Mouse (Mus musculus) limb, embryonic 10.5 days (tissue): ENCODE measurements around the gene Rpl29. TPM values are rescaled to one million over a fixed set of nuclear protein-coding genes. Genes with fewer than 3 reads are reported as not detected.

Experiments
- DNase-seq: peaks from one replicate; pipeline ENCODE4 v3.0.0-alpha.2; 2017; ENCODE audit warnings: low spot score
- H3K27ac ChIP-seq: fragments of 300-500 bp; sonication (generic); 2 replicates; pipeline ENCODE4 v1.5.1; 2016; ENCODE audit warnings: mild to moderate bottlenecking
- H3K27me3 ChIP-seq: fragments of 300-500 bp; sonication (generic); 2 replicates; pipeline ENCODE4 v1.6.1; 2016; ENCODE audit warnings: low read depth, mild to moderate bottlenecking; ENCODE audit not compliant: poor library complexity, severe bottlenecking
- H3K36me3 ChIP-seq: fragments of 300-500 bp; sonication (generic); 2 replicates; pipeline ENCODE4 v1.6.1; 2016; ENCODE audit warnings: mild to moderate bottlenecking, moderate library complexity
- H3K4me1 ChIP-seq: fragments of 300-500 bp; sonication (generic); 2 replicates; pipeline ENCODE4 v1.6.1; 2016
- H3K4me3 ChIP-seq: fragments of 300-500 bp; sonication (generic); 2 replicates; pipeline ENCODE4 v1.5.1; 2016; ENCODE audit warnings: mild to moderate bottlenecking, moderate library complexity
- H3K9me3 ChIP-seq: fragments of 300-500 bp; sonication (generic); replicated peaks from 2 replicates; pipeline ENCODE4 v1.6.1; 2016; ENCODE audit warnings: mild to moderate bottlenecking
- WGBS: fragments of 180-500 bp; shearing (Covaris S2); methylation state at CpG from one replicate; pipeline ENCODE4 v1.1.7; 2016; 5-methylcytosine and 5-hydroxymethylcytosine counted together
- polyA plus RNA-seq: library from polyadenylated mRNA; unstranded; fragments of >200 nt; fragmentation: Nextera tagmentation; extraction: Ambion mirVana; gene quantifications from 2 replicates; pipeline ENCODE4 v1.2.1, GENCODE M21; 2016

Rpl29 gene
- polyA plus RNA-seq, 1 experiment from 2014 or later = 1,033 TPM

- 56% methylated on average over 8 of the region's 8 CpGs for WGBS
- H3K9me3 ChIP-seq = no peaks in the 10 kb centered on the region
- peak overlapping the region; percentile 66 for H3K27ac ChIP-seq
- no peaks in the 10 kb centered on the region for H3K36me3 ChIP-seq
- H3K4me3 ChIP-seq = no peak overlapping the region
- no peaks in the 10 kb centered on the region for H3K27me3 ChIP-seq
- no peak for DNase-seq
- H3K4me1 ChIP-seq = peaks cover 67% of the 10 kb centered on the region
These were observed 22.7 kb upstream of the Rpl29 start for GRCm38 (mm10) chr9:106406443-106407078.

DNA sequence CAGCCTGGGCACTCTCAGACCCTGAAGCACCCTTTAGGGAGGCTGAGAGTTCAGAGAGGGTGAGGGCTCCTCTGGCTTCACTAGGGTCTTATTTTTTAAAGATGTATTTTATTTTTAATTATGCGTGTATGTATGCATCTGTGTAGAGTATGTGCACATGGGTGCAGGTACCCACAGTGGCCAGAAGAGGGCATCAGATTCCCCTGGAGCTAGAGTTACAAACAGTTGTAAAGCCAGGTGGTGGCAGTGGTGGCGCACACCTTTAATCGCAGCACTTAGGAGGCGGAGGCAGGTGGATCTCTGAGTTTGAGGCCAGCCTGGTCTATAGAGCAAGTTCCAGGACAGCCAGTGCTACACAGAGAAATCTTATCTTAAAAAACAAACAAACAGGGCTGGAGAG lies 20.2 kb upstream of the Rpl29 start:
- Histone ChIP-seq H3K27me3 (no peaks in the 10 kb centered on the region), H3K9me3 (no peaks in the 10 kb centered on the region), H3K27ac (no peak overlapping the region), H3K4me1 (peaks cover 76% of the 10 kb centered on the region), H3K4me3 (no peak overlapping the region), H3K36me3 (no peaks in the 10 kb centered on the region)
- 98% methylated on average over 4 of the region's 4 CpGs for WGBS
- DNase-seq = no peak

DNA sequence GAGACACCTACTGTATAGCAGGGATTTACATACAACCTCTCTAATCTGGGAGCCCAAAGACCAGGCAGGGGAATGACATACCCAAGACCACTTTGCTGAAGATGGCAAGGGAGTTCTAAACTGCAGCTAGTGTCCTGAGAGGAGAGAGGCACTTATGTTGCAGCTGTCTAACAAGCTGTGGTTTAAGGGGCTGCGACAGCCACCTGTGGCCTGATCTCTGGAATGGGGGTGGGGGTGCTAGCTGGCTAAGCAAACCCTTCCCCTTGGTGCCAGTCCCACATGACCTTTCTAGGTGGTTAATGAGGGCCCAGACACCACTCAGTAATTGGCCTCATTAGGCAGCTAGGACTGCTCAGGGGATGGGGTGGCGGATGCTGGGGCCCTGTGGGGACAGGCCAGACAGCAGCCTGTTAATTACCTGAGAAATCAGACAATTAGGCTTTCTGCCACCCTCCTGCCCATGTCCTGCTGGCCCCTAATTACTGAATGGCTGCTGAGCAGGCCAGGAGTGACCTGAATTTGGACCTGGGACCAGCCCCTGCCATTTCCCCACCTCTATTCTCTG lies 19.1 kb upstream of the Rpl29 start:
- 39% methylated on average over 2 of the region's 2 CpGs for WGBS
- peaks cover 68% of the 10 kb centered on the region for H3K4me1 ChIP-seq

GRCm38 (mm10) chr9:106411091-106411594 lies 18.1 kb upstream of the Rpl29 start:
- no peaks in the 10 kb centered on the region for H3K9me3 ChIP-seq
- peaks cover 58% of the 10 kb centered on the region for H3K4me1 ChIP-seq
- H3K36me3 ChIP-seq = no peaks in the 10 kb centered on the region
- WGBS = 80% methylated on average over 9 of the region's 9 CpGs
- H3K4me3 ChIP-seq = no peak overlapping the region
- H3K27me3 ChIP-seq = no peaks in the 10 kb centered on the region
- DNase-seq = no peak
- peak overlapping the region; percentile 70 for H3K27ac ChIP-seq

More for the DNA sequence above, 19.1 kb upstream of the Rpl29 start:
- Histone ChIP-seq H3K9me3 (no peaks in the 10 kb centered on the region), H3K27ac (peak overlapping the region; percentile 70), H3K36me3 (no peaks in the 10 kb centered on the region), H3K27me3 (no peaks in the 10 kb centered on the region), H3K4me3 (no peak overlapping the region)
- no peak for DNase-seq

DNA sequence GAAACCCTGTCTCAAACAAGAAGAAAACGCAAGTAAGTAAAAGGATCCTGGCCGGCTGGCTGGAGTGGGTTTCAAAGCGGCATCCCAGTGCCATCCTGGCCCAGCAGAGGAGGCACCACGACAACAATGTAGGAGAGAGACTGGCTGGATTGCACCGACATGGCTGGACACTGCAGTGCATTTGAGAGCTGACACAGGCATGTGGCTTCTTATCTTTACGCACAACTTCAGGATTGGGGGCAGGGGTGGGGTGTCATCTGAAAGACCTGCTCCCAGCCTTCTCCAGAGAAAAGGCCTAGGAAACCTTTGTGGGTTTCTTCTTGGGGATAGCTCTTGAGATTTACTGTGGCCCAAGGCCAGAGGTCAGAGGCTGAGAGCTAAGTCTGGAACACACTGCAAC lies 17.5 kb upstream of the Rpl29 start:
- H3K27ac ChIP-seq = peak overlapping the region; percentile 32; the same call in 1 of the 2 replicates
- H3K4me3 ChIP-seq = no peak overlapping the region
- H3K9me3 ChIP-seq = no peaks in the 10 kb centered on the region
- DNase-seq = no peak
- no peaks in the 10 kb centered on the region for H3K36me3 ChIP-seq
- WGBS = 71% methylated on average over 6 of the region's 6 CpGs
- H3K4me1 ChIP-seq = peaks cover 52% of the 10 kb centered on the region
- no peaks in the 10 kb centered on the region for H3K27me3 ChIP-seq

GRCm38 (mm10) chr9:106412210-106412609 lies 17.0 kb upstream of the Rpl29 start:
- no peaks in the 10 kb centered on the region for H3K9me3 ChIP-seq
- H3K4me3 ChIP-seq = no peak overlapping the region
- no peaks in the 10 kb centered on the region for H3K27me3 ChIP-seq
- 79% methylated on average over 3 of the region's 3 CpGs for WGBS
- H3K27ac ChIP-seq = peak overlapping the region; percentile 32; the same call in 1 of the 2 replicates
- no peaks in the 10 kb centered on the region for H3K36me3 ChIP-seq
- DNase-seq = no peak
- H3K4me1 ChIP-seq = peaks cover 51% of the 10 kb centered on the region

DNA sequence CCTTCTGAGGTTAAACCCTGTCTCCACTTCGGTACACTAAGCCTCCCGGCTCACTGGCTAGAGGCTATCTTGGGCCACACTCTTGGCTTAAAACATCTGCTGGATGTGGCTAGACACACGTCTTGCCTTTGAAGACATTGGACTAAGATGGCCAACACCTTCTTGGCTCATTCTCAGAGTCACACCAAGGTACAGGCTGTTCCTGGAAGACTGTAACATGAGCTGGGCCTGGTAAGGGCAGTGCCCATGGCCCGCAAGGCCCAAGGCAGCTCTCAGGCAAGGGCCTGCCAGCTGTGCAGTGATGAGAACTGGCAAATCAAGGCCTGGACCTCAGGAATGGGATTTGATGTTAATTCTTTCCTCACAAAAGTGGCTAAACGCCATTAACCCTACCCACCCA lies 15.6 kb upstream of the Rpl29 start:
- Histone ChIP-seq H3K36me3 (no peaks in the 10 kb centered on the region), H3K27me3 (peaks cover 3% of the 10 kb centered on the region; the same call in 1 of the 2 replicates), H3K27ac (peak overlapping the region; percentile 37), H3K4me3 (no peak overlapping the region), H3K9me3 (no peaks in the 10 kb centered on the region), H3K4me1 (peaks cover 57% of the 10 kb centered on the region)
- 85% methylated on average over 5 of the region's 5 CpGs for WGBS
- DNase-seq = no peak

DNA sequence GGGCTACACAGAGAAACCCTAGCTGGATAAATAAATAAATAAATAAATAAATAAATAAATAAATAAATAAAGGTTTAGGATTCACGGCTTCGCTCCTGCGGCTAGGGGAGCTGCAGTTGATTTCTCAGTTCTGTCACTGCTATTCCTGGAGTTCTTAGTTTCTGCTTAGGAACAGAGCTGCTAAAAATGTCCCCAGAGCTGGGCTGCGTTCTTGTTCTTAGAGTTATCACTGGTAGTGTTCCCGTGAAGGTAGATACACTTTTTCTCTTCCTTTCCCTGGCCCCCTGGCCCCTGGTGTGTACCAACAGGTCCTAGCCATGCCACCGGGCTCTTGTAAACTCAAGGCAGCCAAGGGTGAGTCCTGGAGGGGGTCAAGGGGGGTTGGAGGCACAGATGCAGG lies 12.4 kb upstream of the Rpl29 start:
- no peak for DNase-seq
- no peaks in the 10 kb centered on the region for H3K9me3 ChIP-seq
- peaks cover 62% of the 10 kb centered on the region for H3K4me1 ChIP-seq
- no peaks in the 10 kb centered on the region for H3K36me3 ChIP-seq
- WGBS = 87% methylated on average over 6 of the region's 6 CpGs
- peaks cover 11% of the 10 kb centered on the region for H3K27me3 ChIP-seq
- no peak overlapping the region for H3K27ac ChIP-seq
- no peak overlapping the region for H3K4me3 ChIP-seq

GRCm38 (mm10) chr9:106417841-106418625 lies 11.2 kb upstream of the Rpl29 start:
- no peaks in the 10 kb centered on the region for H3K9me3 ChIP-seq
- 17% methylated on average over 29 of the region's 29 CpGs for WGBS
- peak; percentile 81 for DNase-seq
- H3K36me3 ChIP-seq = no peaks in the 10 kb centered on the region
- peak overlapping the region; percentile 44 for H3K4me3 ChIP-seq
- peaks cover 54% of the 10 kb centered on the region for H3K4me1 ChIP-seq
- H3K27ac ChIP-seq = peak overlapping the region; percentile 84
- peaks cover 11% of the 10 kb centered on the region for H3K27me3 ChIP-seq

DNA sequence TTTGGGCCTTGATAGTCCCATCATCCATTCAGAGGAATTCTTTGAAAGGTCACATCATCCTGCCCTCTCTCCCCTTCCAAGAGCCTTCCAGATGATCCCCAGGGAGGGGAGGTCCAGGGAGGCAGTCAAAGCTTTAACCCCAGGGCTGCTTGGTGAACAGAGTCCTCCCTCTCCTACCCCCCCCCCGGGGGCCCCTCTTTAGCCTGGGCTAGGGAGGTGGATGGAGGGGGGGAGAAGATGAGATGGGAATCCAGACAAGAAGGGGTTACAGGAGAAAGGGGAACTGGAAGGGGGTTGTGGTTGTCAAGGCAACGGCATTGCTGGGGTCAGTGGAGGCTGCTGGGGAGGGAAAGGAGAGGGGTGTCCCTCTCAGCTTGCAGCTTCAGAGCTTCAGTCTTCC lies 8.6 kb upstream of the Rpl29 start:
- no peaks in the 10 kb centered on the region for H3K9me3 ChIP-seq
- 0% methylated on average over 2 of the region's 2 CpGs for WGBS
- H3K27me3 ChIP-seq = peaks cover 11% of the 10 kb centered on the region
- H3K36me3 ChIP-seq = no peaks in the 10 kb centered on the region
- no peak for DNase-seq
- H3K4me1 ChIP-seq = peaks cover 52% of the 10 kb centered on the region
- H3K4me3 ChIP-seq = peak overlapping the region; percentile 32
- peak overlapping the region; percentile 80 for H3K27ac ChIP-seq

GRCm38 (mm10) chr9:106421033-106421864 lies 8.0 kb upstream of the Rpl29 start:
- WGBS = 10% methylated on average over 18 of the region's 18 CpGs
- H3K4me3 ChIP-seq = peak overlapping the region; percentile 32; the same call in 1 of the 2 replicates

DNA sequence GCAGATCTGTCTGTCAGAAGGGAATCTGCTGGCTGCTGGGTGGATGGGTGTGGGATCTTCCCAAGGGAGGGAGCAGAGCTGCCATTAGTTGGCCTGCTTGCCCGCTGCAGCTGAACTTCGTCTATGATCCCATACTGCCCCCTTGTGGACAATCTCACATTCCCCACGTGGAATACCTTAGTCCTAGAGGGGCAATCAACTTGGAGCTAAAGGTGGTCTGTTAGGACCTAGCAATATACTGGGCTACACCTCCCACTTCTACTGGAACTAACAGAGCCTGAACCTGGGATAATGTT lies 7.4 kb upstream of the Rpl29 start:
- H3K4me1 ChIP-seq = peaks cover 52% of the 10 kb centered on the region
- peak; percentile 92 for DNase-seq
- peak overlapping the region; percentile 80; the same call in 1 of the 2 replicates for H3K27ac ChIP-seq
- no peaks in the 10 kb centered on the region for H3K36me3 ChIP-seq
- WGBS = 0% methylated on average over 3 of the region's 3 CpGs
- peak overlapping the region; percentile 32; the same call in 1 of the 2 replicates for H3K4me3 ChIP-seq
- H3K27me3 ChIP-seq = peaks cover 11% of the 10 kb centered on the region
- no peaks in the 10 kb centered on the region for H3K9me3 ChIP-seq

More at GRCm38 (mm10) chr9:106421033-106421864, 8.0 kb upstream of the Rpl29 start:
- H3K9me3 ChIP-seq = no peaks in the 10 kb centered on the region
- DNase-seq = peak; percentile 56
- peak overlapping the region; percentile 80 for H3K27ac ChIP-seq
- no peaks in the 10 kb centered on the region for H3K36me3 ChIP-seq
- H3K4me1 ChIP-seq = peaks cover 52% of the 10 kb centered on the region
- peaks cover 11% of the 10 kb centered on the region for H3K27me3 ChIP-seq
